Mouse (Mus musculus) embryonic facial prominence, embryonic 13.5 days (tissue): ENCODE data around the gene Rcor1. TPM values are rescaled to one million over a fixed set of nuclear protein-coding genes. Genes with fewer than 3 reads are reported as not detected.
A peak's percentile ranks its signal among the peaks of the same experiment; 100 is the strongest.

Experiments used
- ATAC-seq: fragments of 200-750 bp; cut with Nextera tagmentation; 2 replicates; pipeline ENCODE4 v1.8.0; 2017; ENCODE audit warnings: low read depth; ENCODE audit not compliant: insufficient number of reproducible peaks, insufficient read depth, low FRiP score, low TSS enrichment
- H3K27ac ChIP-seq: fragments of 300-500 bp; sonication (generic); 2 replicates; pipeline ENCODE4 v1.5.1; 2015; ENCODE audit warnings: moderate library complexity, mild to moderate bottlenecking, inconsistent platforms
- H3K27me3 ChIP-seq: fragments of 300-500 bp; sonication (generic); 2 replicates; pipeline ENCODE4 v1.6.1; 2015; ENCODE audit warnings: mild to moderate bottlenecking, inconsistent platforms
- H3K36me3 ChIP-seq: fragments of 300-500 bp; sonication (generic); 2 replicates; pipeline ENCODE4 v1.6.1; 2015; ENCODE audit warnings: mild to moderate bottlenecking, inconsistent platforms
- H3K4me1 ChIP-seq: fragments of 300-500 bp; sonication (generic); 2 replicates; pipeline ENCODE4 v1.6.1; 2015; ENCODE audit warnings: inconsistent platforms
- H3K4me2 ChIP-seq: fragments of 300-500 bp; sonication (generic); 2 replicates; pipeline ENCODE4 v1.6.1; 2015; ENCODE audit warnings: moderate library complexity, mild to moderate bottlenecking, inconsistent platforms
- H3K4me3 ChIP-seq: fragments of 300-500 bp; sonication (generic); 2 replicates; pipeline ENCODE4 v1.5.1; 2015; ENCODE audit warnings: mild to moderate bottlenecking, inconsistent platforms
- H3K9ac ChIP-seq: fragments of 300-500 bp; sonication (generic); 2 replicates; pipeline ENCODE4 v1.6.1; 2015; ENCODE audit warnings: mild to moderate bottlenecking, inconsistent platforms
- H3K9me3 ChIP-seq: fragments of 300-500 bp; sonication (generic); 2 replicates; pipeline ENCODE4 v1.6.1; 2016; ENCODE audit warnings: inconsistent platforms
- WGBS: fragments of 180-500 bp; shearing (Covaris S2); methylation state at CpG from one replicate; pipeline ENCODE4 v1.1.7; 2015; ENCODE audit warnings: mixed read lengths; 5-methylcytosine and 5-hydroxymethylcytosine counted together
- polyA plus RNA-seq: library from polyadenylated mRNA; unstranded; fragments of >200 nt; fragmentation: Nextera tagmentation; extraction: Ambion mirVana; gene quantifications from 2 replicates; pipeline ENCODE4 v1.2.1, GENCODE M21; 2015

The Rcor1 gene
- polyA plus RNA-seq, result 11.6 and 14.2 TPM in 2 replicates

GRCm38 (mm10) chr12:111038976-111039612 lies at the start of gene Rcor1:
Gene Rcor1, plus strand, starts transcription at chr12:111039351.
- H3K27me3 ChIP-seq, result no peaks in the 10 kb centered on the region
- peak within 1 kb of the TSS; percentile 99 for H3K27ac ChIP-seq
- ATAC-seq, result peak; percentile 97
- peaks cover 15% of the 10 kb centered on the region for H3K36me3 ChIP-seq
- H3K4me1 ChIP-seq, result peaks cover 27% of the 10 kb centered on the region
- peak within 1 kb of the TSS; percentile 98 for H3K4me3 ChIP-seq
- under 1% methylated on average over 57 of the region's 76 CpGs for WGBS
- peak within 1 kb of the TSS; percentile 88 for H3K4me2 ChIP-seq
- no peaks in the 10 kb centered on the region for H3K9me3 ChIP-seq
- peak within 1 kb of the TSS; percentile 95 for H3K9ac ChIP-seq

- no peak for ATAC-seq
Measured at GRCm38 (mm10) chr12:110989409-110989808, 49.7 kb upstream of the Rcor1 start.

GRCm38 (mm10) chr12:110990500-110990899 lies 48.7 kb upstream of the Rcor1 start:
- Histone ChIP-seq H3K4me1 (peaks cover 7% of the 10 kb centered on the region; the same call in 1 of the 2 replicates), H3K4me2 (no peak overlapping the region), H3K27me3 (no peaks in the 10 kb centered on the region), H3K9ac (no peak overlapping the region), H3K4me3 (no peak overlapping the region), H3K36me3 (no peaks in the 10 kb centered on the region), H3K27ac (no peak overlapping the region), H3K9me3 (no peaks in the 10 kb centered on the region)
- 93% methylated on average over 7 of the region's 7 CpGs for WGBS
- ATAC-seq, result no peak

More at GRCm38 (mm10) chr12:110989409-110989808, 49.7 kb upstream of the Rcor1 start:
- H3K27me3 ChIP-seq, result no peaks in the 10 kb centered on the region
- WGBS, result 85% methylated on average over 3 of the region's 3 CpGs
- no peak overlapping the region for H3K27ac ChIP-seq
- no peaks in the 10 kb centered on the region for H3K36me3 ChIP-seq
- H3K9me3 ChIP-seq, result no peaks in the 10 kb centered on the region
- H3K4me2 ChIP-seq, result no peak overlapping the region
- H3K9ac ChIP-seq, result no peak overlapping the region
- no peak overlapping the region for H3K4me3 ChIP-seq
- peaks cover 7% of the 10 kb centered on the region; the same call in 1 of the 2 replicates for H3K4me1 ChIP-seq

GRCm38 (mm10) chr12:110991361-110992127 lies 47.6 kb upstream of the Rcor1 start:
- peak overlapping the region; percentile 67 for H3K4me2 ChIP-seq
- H3K9me3 ChIP-seq, result no peaks in the 10 kb centered on the region
- 4% methylated on average over 23 of the region's 23 CpGs for WGBS
- peak; percentile 78 for ATAC-seq
- peak overlapping the region; percentile 69 for H3K27ac ChIP-seq
- H3K4me1 ChIP-seq, result peaks cover 7% of the 10 kb centered on the region; the same call in 1 of the 2 replicates
- H3K36me3 ChIP-seq, result no peaks in the 10 kb centered on the region
- peak overlapping the region; percentile 74 for H3K9ac ChIP-seq
- peak overlapping the region; percentile 58 for H3K4me3 ChIP-seq
- H3K27me3 ChIP-seq, result no peaks in the 10 kb centered on the region

- peak overlapping the region; percentile 74 for H3K9ac ChIP-seq
- 0% methylated on average over 24 of the region's 24 CpGs for WGBS
Measured at GRCm38 (mm10) chr12:110992128-110992553, 47.0 kb upstream of the Rcor1 start.

GRCm38 (mm10) chr12:110992771-110993170 lies 46.4 kb upstream of the Rcor1 start:
- 72% methylated on average over 12 of the region's 12 CpGs for WGBS
- Histone ChIP-seq H3K27ac (no peak overlapping the region), H3K4me2 (peak overlapping the region; percentile 67)

More at GRCm38 (mm10) chr12:110992128-110992553, 47.0 kb upstream of the Rcor1 start:
- no peaks in the 10 kb centered on the region for H3K36me3 ChIP-seq
- peak; percentile 85 for ATAC-seq
- no peaks in the 10 kb centered on the region for H3K9me3 ChIP-seq
- peak overlapping the region; percentile 67 for H3K4me2 ChIP-seq
- peak overlapping the region; percentile 69 for H3K27ac ChIP-seq
- peak overlapping the region; percentile 58 for H3K4me3 ChIP-seq
- H3K27me3 ChIP-seq, result no peaks in the 10 kb centered on the region
- peaks cover 7% of the 10 kb centered on the region; the same call in 1 of the 2 replicates for H3K4me1 ChIP-seq

GRCm38 (mm10) chr12:110993226-110993625 lies 45.9 kb upstream of the Rcor1 start:
- no peak overlapping the region for H3K4me2 ChIP-seq
- H3K4me1 ChIP-seq, result peaks cover 7% of the 10 kb centered on the region; the same call in 1 of the 2 replicates
- H3K36me3 ChIP-seq, result no peaks in the 10 kb centered on the region
- H3K27me3 ChIP-seq, result no peaks in the 10 kb centered on the region
- ATAC-seq, result no peak
- H3K27ac ChIP-seq, result no peak overlapping the region
- H3K4me3 ChIP-seq, result no peak overlapping the region
- WGBS, result 82% methylated on average over 3 of the region's 3 CpGs
- 0 out of 2 replicates have a peak, but pooled peaks cover 7% of the 10 kb centered on the region for H3K9me3 ChIP-seq
- peak overlapping the region; percentile 74; the same call in 1 of the 2 replicates for H3K9ac ChIP-seq

More at GRCm38 (mm10) chr12:110992771-110993170, 46.4 kb upstream of the Rcor1 start:
- no peaks in the 10 kb centered on the region for H3K27me3 ChIP-seq
- ATAC-seq, result no peak
- no peaks in the 10 kb centered on the region for H3K36me3 ChIP-seq
- 0 out of 2 replicates have a peak, but pooled peaks cover 3% of the 10 kb centered on the region for H3K9me3 ChIP-seq
- H3K4me1 ChIP-seq, result peaks cover 7% of the 10 kb centered on the region; the same call in 1 of the 2 replicates
- H3K4me3 ChIP-seq, result peak overlapping the region; percentile 58
- peak overlapping the region; percentile 74; the same call in 1 of the 2 replicates for H3K9ac ChIP-seq

- no peaks in the 10 kb centered on the region for H3K27me3 ChIP-seq
- H3K4me3 ChIP-seq, result no peak overlapping the region
- peaks cover 12% of the 10 kb centered on the region; the same call in 1 of the 2 replicates for H3K9me3 ChIP-seq
- no peak overlapping the region for H3K9ac ChIP-seq
- no peaks in the 10 kb centered on the region for H3K36me3 ChIP-seq
- H3K27ac ChIP-seq, result no peak overlapping the region
- WGBS, result 38% methylated on average over 12 of the region's 12 CpGs
- ATAC-seq, result no peak
- H3K4me2 ChIP-seq, result no peak overlapping the region
- H3K4me1 ChIP-seq, result peaks cover 7% of the 10 kb centered on the region; the same call in 1 of the 2 replicates
Measured at GRCm38 (mm10) chr12:110994666-110995065, 44.5 kb upstream of the Rcor1 start.

- Histone ChIP-seq H3K4me2 (no peak overlapping the region), H3K4me3 (no peak overlapping the region), H3K27ac (no peak overlapping the region), H3K4me1 (no peaks in the 10 kb centered on the region), H3K27me3 (no peaks in the 10 kb centered on the region), H3K36me3 (no peaks in the 10 kb centered on the region), H3K9ac (no peak overlapping the region), H3K9me3 (peaks cover 12% of the 10 kb centered on the region; the same call in 1 of the 2 replicates)
- ATAC-seq, result no peak
- 95% methylated on average over 11 of the region's 11 CpGs for WGBS
Measured at GRCm38 (mm10) chr12:110998092-110998491, 41.1 kb upstream of the Rcor1 start.

- Histone ChIP-seq H3K36me3 (no peaks in the 10 kb centered on the region), H3K4me1 (no peaks in the 10 kb centered on the region), H3K27ac (no peak overlapping the region), H3K4me3 (no peak overlapping the region), H3K9me3 (peaks cover 12% of the 10 kb centered on the region; the same call in 1 of the 2 replicates), H3K27me3 (no peaks in the 10 kb centered on the region), H3K9ac (no peak overlapping the region), H3K4me2 (no peak overlapping the region)
- no peak for ATAC-seq
- WGBS, result 84% methylated on average over 2 of the region's 2 CpGs
Measured at GRCm38 (mm10) chr12:110999820-111000219, 39.3 kb upstream of the Rcor1 start.

- WGBS, result 92% methylated on average over 7 of the region's 7 CpGs
Measured at GRCm38 (mm10) chr12:111000956-111001355, 38.2 kb upstream of the Rcor1 start.

More at GRCm38 (mm10) chr12:111000956-111001355, 38.2 kb upstream of the Rcor1 start:
- Histone ChIP-seq H3K4me1 (peaks cover 5% of the 10 kb centered on the region; the same call in 1 of the 2 replicates), H3K4me2 (no peak overlapping the region), H3K36me3 (no peaks in the 10 kb centered on the region), H3K9ac (no peak overlapping the region), H3K27ac (no peak overlapping the region), H3K9me3 (peaks cover 12% of the 10 kb centered on the region; the same call in 1 of the 2 replicates), H3K27me3 (no peaks in the 10 kb centered on the region), H3K4me3 (no peak overlapping the region)
- ATAC-seq, result no peak
